In the genomic region with DNA sequence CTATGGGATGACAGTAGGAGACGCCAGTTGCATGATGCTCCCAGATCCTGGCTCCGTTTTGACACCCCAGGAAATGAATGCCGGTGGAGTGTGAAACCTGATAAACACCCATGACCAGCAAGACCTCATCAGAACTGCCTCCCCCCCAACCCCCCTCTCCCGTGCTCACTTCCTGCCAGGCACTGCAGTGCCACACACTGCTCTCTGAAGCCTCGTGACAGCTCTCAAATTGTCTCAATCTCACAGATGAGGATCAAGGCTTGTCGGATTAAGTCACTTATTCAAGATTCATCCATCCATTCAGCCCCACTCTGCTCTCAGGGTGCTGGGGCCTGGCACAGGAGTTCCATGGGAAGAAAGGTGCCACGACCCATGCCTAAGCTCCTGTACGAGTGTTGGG, we compare ENCODE assay signal across 11 mouse cellular contexts. TPM values are rescaled to one million over a fixed set of nuclear protein-coding genes. Genes with fewer than 3 reads are reported as not detected.
DNase-seq lines count a peak whose midpoint lies in the region; ATAC-seq lines count a peak whose summit lies in the region.
"Had no signal": no experiment of that assay in that cellular context is flagged by ENCODE, and none has a peak within 500 bp of the region (broad histone marks: within the 10 kb centered on the region; RNA-seq: fewer than 3 reads in every experiment).

No protein-coding gene starts in this region.

- no peak for DNase-seq in hindbrain, embryonic 11.5 days (ENCODE audit: low spot score)
- DNase-seq in spleen, adult 18-20 months = peak; percentile 28 to 32
- no peak for DNase-seq in spleen, adult 12 weeks (ENCODE audit: low spot score)
- DNase-seq in midbrain, embryonic 10.5 days (ENCODE audit: low spot score) = no peak
- no peak for DNase-seq in adrenal gland, postnatal 14 days
- DNase-seq: adrenal gland, adult 8-10 months; cerebellum, postnatal 36 days; heart, postnatal 10 days had no signal

- no peaks in the 10 kb centered on the region for H3K27me3 ChIP-seq in hindbrain, embryonic 13.5 days
- H3K27me3 ChIP-seq in hindbrain, embryonic 11.5 days (ENCODE audit: control insufficient read depth, insufficient read depth, low read length) = no peaks in the 10 kb centered on the region
- H3K27me3 ChIP-seq in midbrain, embryonic 10.5 days (ENCODE audit: low read depth, poor library complexity, severe bottlenecking) = no peaks in the 10 kb centered on the region

- ATAC-seq in hindbrain, embryonic 13.5 days (ENCODE audit: low FRiP score) = no peak
- ATAC-seq in hindbrain, embryonic 11.5 days (ENCODE audit: low FRiP score) = no peak
- ATAC-seq in hematopoietic stem cell, adult 5-6 weeks (replicated peaks in 1 of 2; ENCODE audit: insufficient read depth in 1 of 2, low FRiP score in 2 of 2, low TSS enrichment in 1 of 2, low read depth in 1 of 2, poor library complexity in 2 of 2, severe bottlenecking in 2 of 2) = peak; percentile 25 to 48; a peak in 2 of 4 replicates
- ATAC-seq in neutrophil, adult 5-6 weeks (ENCODE audit: extremely low read depth, insufficient number of reproducible peaks, low FRiP score, poor library complexity, severe bottlenecking) = peak; percentile 44

- no peak overlapping the region for H3K4me2 ChIP-seq in hindbrain, embryonic 13.5 days
- no peak overlapping the region for H3K4me2 ChIP-seq in hindbrain, embryonic 11.5 days (replicated peaks; ENCODE audit: low read depth, low read length)

- 0 out of 2 replicates have a peak overlapping the region, but pooled peaks have one; percentile 5 for H3K9ac ChIP-seq in hindbrain, embryonic 13.5 days
- no peak overlapping the region for H3K9ac ChIP-seq in hindbrain, embryonic 11.5 days (ENCODE audit: low read depth, low read length)

- H3K4me3 ChIP-seq in hindbrain, embryonic 13.5 days = no peak overlapping the region
- no peak overlapping the region for H3K4me3 ChIP-seq in hindbrain, embryonic 11.5 days (ENCODE audit: low read depth, low read length)
- H3K4me3 ChIP-seq in midbrain, embryonic 10.5 days = no peak overlapping the region

- no peaks in the 10 kb centered on the region for H3K9me3 ChIP-seq in hindbrain, embryonic 13.5 days
- H3K9me3 ChIP-seq in hindbrain, embryonic 11.5 days (ENCODE audit: control insufficient read depth, low read length) = no peaks in the 10 kb centered on the region
- H3K9me3 ChIP-seq in midbrain, embryonic 10.5 days (replicated peaks) = no peaks in the 10 kb centered on the region

- no peaks in the 10 kb centered on the region for H3K36me3 ChIP-seq in hindbrain, embryonic 13.5 days
- H3K36me3 ChIP-seq in hindbrain, embryonic 11.5 days (ENCODE audit: control insufficient read depth, insufficient read depth, low read length) = no peaks in the 10 kb centered on the region
- H3K36me3 ChIP-seq in midbrain, embryonic 10.5 days = no peaks in the 10 kb centered on the region

- H3K27ac ChIP-seq in hindbrain, embryonic 13.5 days = no peak overlapping the region
- H3K27ac ChIP-seq in hindbrain, embryonic 11.5 days (ENCODE audit: low read depth, low read length) = no peak overlapping the region
- no peak overlapping the region for H3K27ac ChIP-seq in midbrain, embryonic 10.5 days (replicated peaks)

- peaks cover 60% of the 10 kb centered on the region for H3K4me1 ChIP-seq in hindbrain, embryonic 13.5 days (replicated peaks)
- H3K4me1 ChIP-seq in hindbrain, embryonic 11.5 days (replicated peaks; ENCODE audit: control insufficient read depth, insufficient read depth, low read length) = no peaks in the 10 kb centered on the region
- peaks cover 40% of the 10 kb centered on the region for H3K4me1 ChIP-seq in midbrain, embryonic 10.5 days

- WGBS in hindbrain, embryonic 13.5 days = 63% methylated on average over 8 of the region's 8 CpGs
- 59% methylated on average over 8 of the region's 8 CpGs for WGBS in hindbrain, embryonic 11.5 days
- 57% methylated on average over 8 of the region's 8 CpGs for WGBS in midbrain, embryonic 10.5 days

RNA-seq across cellular contexts. Expression of gene Selenon, which starts 49.4 kb away (rescaled TPM):
- polyA plus RNA-seq in hindbrain, embryonic 13.5 days (2015; fragmentation: Nextera tagmentation; extraction: Ambion mirVana) = 9.5 and 11.0 TPM in 2 replicates
- polyA plus RNA-seq in hindbrain, embryonic 11.5 days (2014; fragmentation: Nextera tagmentation; extraction: Ambion mirVana) = 16.7 and 22.7 TPM in 2 replicates
- total RNA-seq in hematopoietic stem cell, adult 5-6 weeks (2017) = 8.2 and 9.2 TPM in 2 replicates
- total RNA-seq in neutrophil, adult 5-6 weeks (2017) = 44.2 and 44.3 TPM in 2 replicates
- polyA plus RNA-seq in midbrain, embryonic 10.5 days (2016; fragmentation: Nextera tagmentation; extraction: Ambion mirVana) = 8.4 and 8.6 TPM in 2 replicates
- total RNA-seq in adrenal gland, postnatal 14 days (2021) = 30.2 and 32.3 TPM in 2 replicates

Comparison
In these comparisons a context has a peak if more than half of its experiments do, and no peak if none do; other contexts are left out.
1. DNase-seq: peak in spleen, adult 18-20 months (2 of 2); none in hindbrain, embryonic 11.5 days (single experiment), spleen, adult 12 weeks (single experiment), midbrain, embryonic 10.5 days (single experiment) and adrenal gland, postnatal 14 days (single experiment).
2. ATAC-seq: peak in hematopoietic stem cell, adult 5-6 weeks (2 of 2) and neutrophil, adult 5-6 weeks (single experiment); none in hindbrain, embryonic 13.5 days (single experiment) and hindbrain, embryonic 11.5 days (single experiment).